Mouse (Mus musculus) megakaryocyte-erythroid progenitor cell, adult 5-6 weeks (primary cell): Measurements from ENCODE around the gene Gm10190. TPM values are rescaled to one million over a fixed set of nuclear protein-coding genes. Genes with fewer than 3 reads are reported as not detected.

Experiments used
- ATAC-seq: replicated peaks from 2 replicates; pipeline ENCODE4 v1.8.0; 2016; ENCODE audit warnings: mild to moderate bottlenecking, inconsistent platforms; ENCODE audit not compliant: severe bottlenecking, poor library complexity, low FRiP score, low TSS enrichment
- total RNA-seq, 2 experiments: library from RNA; stranded (forward) in 1 of 2; stranded (reverse) in 1 of 2; fragments of 200-1000, 215-1000 nt in 1 of 2; fragments of >200 nt in 1 of 2; fragmentation: Nextera tagmentation in 1 of 2; gene quantifications; 2 replicates each; pipeline ENCODE4 v1.2.3; 2014 to 2017

The Gm10190 gene
- total RNA-seq, 2 experiments from 2014 or later, result not detected

GRCm38 (mm10) chr17:80323658-80324057 lies 49.7 kb downstream of the Gm10190 start:
- ATAC-seq, result no peak; the same call in 1 of the 2 replicates

Other genes starting within 250 kb of the Gm10190 start
- gene Galm, start 246.1 kb downstream of the Gm10190 start, total RNA-seq (2014; fragmentation: Nextera tagmentation), result 2.3 and 3.9 TPM in 2 replicates
- 3.0 and 4.2 TPM in 2 replicates for gene Galm, start 246.1 kb downstream of the Gm10190 start, total RNA-seq (2017)
- gene Srsf7, start 166.2 kb downstream of the Gm10190 start, total RNA-seq (2014; fragmentation: Nextera tagmentation), result 419 and 654 TPM in 2 replicates
- gene Srsf7, start 166.2 kb downstream of the Gm10190 start, total RNA-seq (2017), result 578 and 655 TPM in 2 replicates
- gene Ttc39d, start 166.1 kb downstream of the Gm10190 start, total RNA-seq (2014; fragmentation: Nextera tagmentation), result not detected in 2 replicates
- gene Ttc39d, start 166.1 kb downstream of the Gm10190 start, total RNA-seq (2017), result not detected in 2 replicates
- 38.8 and 45.0 TPM in 2 replicates for gene Gemin6, start 149.1 kb downstream of the Gm10190 start, total RNA-seq (2014; fragmentation: Nextera tagmentation)
- gene Gemin6, start 149.1 kb downstream of the Gm10190 start, total RNA-seq (2017), result 40.4 and 46.7 TPM in 2 replicates
- gene Morn2, start 83.3 kb downstream of the Gm10190 start, total RNA-seq (2014; fragmentation: Nextera tagmentation), result 9.9 and 19.4 TPM in 2 replicates
- gene Morn2, start 83.3 kb downstream of the Gm10190 start, total RNA-seq (2017), result 10.5 and 10.9 TPM in 2 replicates
- 11.7 and 22.2 TPM in 2 replicates for gene Dhx57, start 83.1 kb downstream of the Gm10190 start, total RNA-seq (2014; fragmentation: Nextera tagmentation)
- gene Dhx57, start 83.1 kb downstream of the Gm10190 start, total RNA-seq (2017), result 7.9 and 12.5 TPM in 2 replicates
- not detected in 2 replicates for gene Arhgef33, start 66.1 kb downstream of the Gm10190 start, total RNA-seq (2014; fragmentation: Nextera tagmentation)
- gene Arhgef33, start 66.1 kb downstream of the Gm10190 start, total RNA-seq (2017), result not detected in 2 replicates
- gene Sos1, start 106.9 kb upstream of the Gm10190 start, total RNA-seq (2014; fragmentation: Nextera tagmentation), result 25.0 and 31.3 TPM in 2 replicates
- 16.2 and 17.4 TPM in 2 replicates for gene Sos1, start 106.9 kb upstream of the Gm10190 start, total RNA-seq (2017)
- 1.3 TPM in 1 of 2 replicates, not detected in the other for gene Cdkl4, start 204.3 kb upstream of the Gm10190 start, total RNA-seq (2014; fragmentation: Nextera tagmentation)
- gene Cdkl4, start 204.3 kb upstream of the Gm10190 start, total RNA-seq (2017), result 0.72 TPM in 1 of 2 replicates, not detected in the other